Mouse (Mus musculus): ENCODE data around the gene Glp1r.

GRCm38 (mm10) chr17:30883534-30883933 lies 18.1 kb upstream of the Glp1r start:
- TF ChIP-seq CTCF (IDR thresholded peaks at IDR 0.05; ENCODE audit: insufficient read depth, low read depth, low read length) (no peak), POLR2A (IDR thresholded peaks at IDR 0.05; ENCODE audit: insufficient read depth, low read depth, low read length) (no peak)
